Mouse (Mus musculus) limb, embryonic 11.5 days (tissue): ENCODE measurements around the gene Mrpl58. TPM values are rescaled to one million over a fixed set of nuclear protein-coding genes. Genes with fewer than 3 reads are reported as not detected.
A peak's percentile ranks its signal among the peaks of the same experiment; 100 is the strongest.

Experiments
- ATAC-seq: fragments of 200-750 bp; cut with Nextera tagmentation; 2 replicates; pipeline ENCODE4 v1.8.0; 2017; ENCODE audit warnings: low read depth; ENCODE audit not compliant: insufficient number of reproducible peaks, low FRiP score, low TSS enrichment
- DNase-seq: peaks from one replicate; pipeline ENCODE4 v3.0.0-alpha.2; 2015; ENCODE audit warnings: low spot score
- H3K27ac ChIP-seq: fragments of 300-500 bp; sonication (generic); replicated peaks from 2 replicates; pipeline ENCODE4 v1.5.1; 2014; ENCODE audit warnings: low read depth, mild to moderate bottlenecking, low read length
- H3K27me3 ChIP-seq: fragments of 300-500 bp; sonication (generic); 2 replicates; pipeline ENCODE4 v1.6.1; 2014; ENCODE audit warnings: mild to moderate bottlenecking, low read length, mixed read lengths; ENCODE audit not compliant: control insufficient read depth, insufficient read depth
- H3K36me3 ChIP-seq: fragments of 300-500 bp; sonication (generic); 2 replicates; pipeline ENCODE4 v1.6.1; 2014; ENCODE audit warnings: mild to moderate bottlenecking, low read length, moderate library complexity, mixed read lengths; ENCODE audit not compliant: control insufficient read depth, insufficient read depth
- H3K4me1 ChIP-seq: fragments of 300-500 bp; sonication (generic); 2 replicates; pipeline ENCODE4 v1.6.1; 2014; ENCODE audit warnings: low read length, mixed read lengths; ENCODE audit not compliant: control insufficient read depth, insufficient read depth
- H3K4me2 ChIP-seq: fragments of 300-500 bp; sonication (generic); 2 replicates; pipeline ENCODE4 v1.6.1; 2014; ENCODE audit warnings: low read depth, mild to moderate bottlenecking, moderate library complexity; ENCODE audit not compliant: severe bottlenecking
- H3K4me3 ChIP-seq: fragments of 300-500 bp; sonication (generic); 2 replicates; pipeline ENCODE4 v1.5.1; 2014; ENCODE audit warnings: low read depth, low read length
- H3K9ac ChIP-seq: fragments of 300-500 bp; sonication (generic); 2 replicates; pipeline ENCODE4 v1.6.1; 2014; ENCODE audit warnings: mild to moderate bottlenecking, low read length
- H3K9me3 ChIP-seq: fragments of 300-500 bp; sonication (generic); 2 replicates; pipeline ENCODE4 v1.6.1; 2016; ENCODE audit warnings: low read length; ENCODE audit not compliant: control insufficient read depth
- WGBS: fragments of 180-500 bp; shearing (Covaris S2); extraction: QIAGEN DNeasy Blood & Tissue Kit; methylation state at CpG from one replicate; pipeline ENCODE4 v1.1.7; 2014; 5-methylcytosine and 5-hydroxymethylcytosine counted together
- polyA plus RNA-seq: library from polyadenylated mRNA; unstranded; fragments of >200 nt; fragmentation: Nextera tagmentation; extraction: Ambion mirVana; gene quantifications from 2 replicates; pipeline ENCODE4 v1.2.1, GENCODE M21; 2014

The Mrpl58 gene
- polyA plus RNA-seq, 1 experiment from 2014 or later, result 187 TPM

DNA sequence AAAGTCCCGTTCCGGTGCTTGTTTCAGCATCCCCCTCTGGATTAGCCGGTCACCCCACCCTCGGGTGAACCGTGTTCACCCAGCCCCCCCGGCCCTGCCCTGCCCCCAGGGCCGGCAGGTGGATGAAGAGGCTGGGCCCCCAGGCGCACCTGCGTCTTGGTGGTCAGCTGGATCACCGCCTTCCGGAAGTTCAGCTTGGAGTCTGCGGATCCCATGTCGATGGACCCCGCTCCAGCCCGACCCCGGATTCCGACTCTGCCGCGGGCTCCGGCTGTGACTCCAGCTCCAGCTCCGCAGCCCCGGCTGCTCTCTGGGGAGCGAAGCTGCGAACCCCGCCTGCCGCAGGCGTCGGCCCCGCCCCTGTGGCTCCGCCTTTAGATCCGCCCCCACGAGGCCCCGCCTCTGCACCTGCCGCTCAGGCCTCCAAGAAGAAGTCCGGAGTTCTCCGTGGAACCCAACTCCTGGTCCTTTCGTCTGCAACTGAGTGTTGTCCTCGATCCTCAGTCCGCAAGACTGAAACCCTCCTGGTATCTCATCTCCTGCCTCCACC lies 36.1 kb upstream of the Mrpl58 start, which contains the start of gene Hid1:
Gene Hid1, minus strand, starts transcription at position 362 of the 550 bp plus-strand sequence.
- 1% methylated on average over 39 of the region's 39 CpGs for WGBS
- no peaks in the 10 kb centered on the region for H3K9me3 ChIP-seq
- H3K9ac ChIP-seq, result no peak within 1 kb of the TSS
- H3K27ac ChIP-seq, result no peak within 1 kb of the TSS
- peaks cover 11% of the 10 kb centered on the region for H3K4me1 ChIP-seq
- DNase-seq (peak; percentile 73), ATAC-seq (0 out of 2 replicates have a peak, but pooled peaks have one; percentile 32)
- peak within 1 kb of the TSS; percentile 73 for H3K4me2 ChIP-seq
- H3K36me3 ChIP-seq, result no peaks in the 10 kb centered on the region
- H3K4me3 ChIP-seq, result peak within 1 kb of the TSS; percentile 28
- peaks cover 41% of the 10 kb centered on the region for H3K27me3 ChIP-seq

DNA sequence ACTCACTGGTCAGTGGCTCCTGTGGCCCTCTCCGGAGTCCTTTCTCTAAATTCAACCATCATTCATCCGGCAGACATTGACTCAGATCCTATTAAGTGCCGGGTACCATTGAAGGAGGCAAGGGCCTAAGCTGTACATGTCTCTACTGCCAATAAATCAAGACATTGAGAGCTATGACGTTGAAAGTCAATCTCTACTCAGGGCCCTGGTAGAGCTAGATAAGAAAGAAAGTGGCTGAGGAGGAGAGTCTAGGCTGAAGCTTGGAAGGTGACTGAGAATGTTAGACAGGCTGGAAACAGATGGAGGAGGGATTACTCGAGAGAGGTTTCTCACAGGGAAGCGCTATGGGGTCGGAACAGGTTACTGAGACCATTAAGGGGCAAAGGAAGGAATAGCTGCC lies 33.2 kb upstream of the Mrpl58 start:
- no peak for ATAC-seq
- no peak overlapping the region for H3K4me2 ChIP-seq
- no peak overlapping the region for H3K27ac ChIP-seq
- H3K36me3 ChIP-seq, result no peaks in the 10 kb centered on the region
- peaks cover 15% of the 10 kb centered on the region for H3K4me1 ChIP-seq
- H3K9ac ChIP-seq, result no peak overlapping the region
- H3K9me3 ChIP-seq, result no peaks in the 10 kb centered on the region
- no peak overlapping the region for H3K4me3 ChIP-seq
- WGBS, result 52% methylated on average over 7 of the region's 7 CpGs
- DNase-seq, result no peak
- peaks cover 60% of the 10 kb centered on the region for H3K27me3 ChIP-seq

DNA sequence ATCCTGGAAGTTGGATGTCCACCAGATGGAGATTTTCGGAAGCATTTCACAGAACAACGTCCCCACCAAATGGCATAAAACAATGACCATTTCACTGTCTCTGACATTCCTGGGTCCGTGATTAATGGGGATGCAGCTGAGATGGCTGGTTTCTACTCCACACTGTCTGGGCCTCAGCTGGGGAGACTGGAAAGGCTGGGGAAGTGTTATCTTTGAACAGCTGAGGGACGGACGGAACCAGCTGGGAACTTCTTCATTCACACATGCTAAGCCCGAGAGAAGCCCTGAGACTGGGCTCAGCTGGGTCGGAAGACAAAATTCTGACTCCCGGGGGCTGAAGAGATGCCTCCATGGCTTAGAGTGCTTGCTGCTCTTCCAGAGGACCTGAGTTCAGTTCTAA lies 32.2 kb upstream of the Mrpl58 start:
- DNase-seq (no peak), ATAC-seq (no peak)
- H3K4me3 ChIP-seq, result no peak overlapping the region
- no peaks in the 10 kb centered on the region for H3K9me3 ChIP-seq
- H3K9ac ChIP-seq, result no peak overlapping the region
- peaks cover 13% of the 10 kb centered on the region for H3K4me1 ChIP-seq
- H3K27me3 ChIP-seq, result peaks cover 57% of the 10 kb centered on the region
- H3K27ac ChIP-seq, result no peak overlapping the region
- no peak overlapping the region for H3K4me2 ChIP-seq
- H3K36me3 ChIP-seq, result no peaks in the 10 kb centered on the region
- WGBS, result 61% methylated on average over 8 of the region's 8 CpGs

DNA sequence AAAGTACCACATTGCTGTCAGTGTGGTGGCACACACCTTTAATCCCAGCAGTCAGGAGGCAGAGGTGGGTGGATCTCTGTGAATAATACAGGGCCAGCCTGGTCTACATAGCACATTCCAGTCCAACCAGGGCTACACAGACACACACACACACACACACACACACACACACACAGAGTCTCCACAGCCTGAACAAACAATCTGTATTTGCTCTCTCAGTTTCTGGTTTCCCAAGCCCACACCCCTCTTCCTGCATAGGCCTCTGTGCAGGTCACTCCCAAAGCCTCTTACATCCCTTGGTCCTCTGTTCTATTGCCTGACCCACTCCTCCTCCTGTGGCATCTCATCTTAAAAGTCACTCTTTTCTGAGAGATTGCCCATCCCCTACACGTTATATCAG lies 31.5 kb upstream of the Mrpl58 start:
- Histone ChIP-seq H3K4me2 (no peak overlapping the region), H3K4me3 (no peak overlapping the region), H3K4me1 (peaks cover 10% of the 10 kb centered on the region), H3K36me3 (no peaks in the 10 kb centered on the region), H3K27ac (no peak overlapping the region), H3K27me3 (peaks cover 51% of the 10 kb centered on the region), H3K9me3 (no peaks in the 10 kb centered on the region), H3K9ac (no peak overlapping the region)
- no peak for ATAC-seq
- 59% methylated on average over 1 of the region's 1 CpGs for whole genome bisulfite sequencing
- no peak for DNase-seq

DNA sequence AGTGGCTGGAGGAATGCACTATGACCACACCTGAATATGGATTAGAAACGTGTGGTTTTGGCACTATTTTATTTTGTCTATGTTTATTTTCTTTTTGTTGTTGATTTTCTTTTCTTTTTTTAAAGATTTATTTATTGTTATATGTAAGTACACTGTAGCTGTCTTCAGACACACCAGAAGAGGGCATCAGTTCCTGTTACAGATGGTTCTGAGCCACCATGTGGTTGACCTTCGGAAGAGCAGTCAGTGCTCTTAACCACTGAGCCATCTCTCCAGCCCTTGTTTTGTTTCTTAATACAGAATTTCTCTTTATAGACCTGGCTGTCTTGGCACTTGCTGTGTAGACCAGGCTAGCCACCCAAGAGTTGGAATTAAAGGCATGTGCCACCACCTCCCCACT lies 30.8 kb upstream of the Mrpl58 start:
- DNase-seq, result no peak
- ATAC-seq, result no peak
- Histone ChIP-seq H3K9me3 (no peaks in the 10 kb centered on the region), H3K4me1 (peaks cover 5% of the 10 kb centered on the region; the same call in 1 of the 2 replicates), H3K36me3 (no peaks in the 10 kb centered on the region), H3K27me3 (peaks cover 43% of the 10 kb centered on the region), H3K27ac (no peak overlapping the region), H3K9ac (no peak overlapping the region), H3K4me2 (no peak overlapping the region), H3K4me3 (no peak overlapping the region)
- WGBS, result 58% methylated on average over 2 of the region's 2 CpGs

DNA sequence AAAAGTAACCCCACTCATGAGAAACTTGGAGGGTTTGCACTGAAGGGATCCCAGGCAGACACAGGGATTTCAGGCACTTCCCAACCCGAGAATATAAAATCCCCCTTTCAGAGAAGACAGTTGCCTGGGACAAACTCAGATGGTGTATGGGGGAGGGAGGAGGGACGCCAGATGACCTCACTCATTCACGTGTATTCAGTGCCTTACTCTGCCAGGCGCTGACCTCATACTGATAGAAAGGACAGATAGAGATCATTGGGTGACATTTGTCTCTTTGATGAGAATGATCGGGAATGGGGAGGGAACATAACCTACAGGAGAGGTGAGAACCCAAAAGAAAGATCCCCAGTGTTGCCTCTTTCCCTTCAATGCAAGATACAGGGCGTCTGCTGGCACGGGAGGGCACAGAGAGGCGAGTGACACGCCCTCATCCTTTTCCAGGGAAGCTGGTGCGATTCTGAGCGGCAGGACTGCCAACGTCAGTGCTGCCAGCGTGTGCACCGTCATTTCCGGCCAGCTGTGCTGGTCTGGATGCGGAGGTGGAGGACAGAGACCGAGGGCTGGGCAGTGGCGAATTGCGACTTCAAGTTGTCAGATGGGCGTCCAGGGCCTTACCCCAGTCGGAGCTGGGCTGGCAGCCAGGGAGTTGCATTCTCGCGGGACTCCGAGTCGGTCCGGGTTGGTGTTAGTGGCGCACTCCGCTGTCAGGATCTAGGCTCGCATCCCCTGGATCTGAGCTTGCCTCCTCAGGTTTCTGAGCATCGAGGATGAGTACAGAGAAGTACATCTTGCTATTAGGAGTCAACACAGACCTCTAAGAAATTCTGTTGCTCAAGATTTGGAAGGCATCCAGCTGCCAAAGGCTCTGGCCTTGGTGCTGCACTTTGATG lies 29.5 kb upstream of the Mrpl58 start:
- H3K4me1 ChIP-seq, result peaks cover 5% of the 10 kb centered on the region; the same call in 1 of the 2 replicates
- H3K36me3 ChIP-seq, result no peaks in the 10 kb centered on the region
- H3K4me3 ChIP-seq, result peak overlapping the region; percentile 17; the same call in 1 of the 2 replicates
- H3K9me3 ChIP-seq, result no peaks in the 10 kb centered on the region; the same call in 1 of the 2 replicates
- H3K27ac ChIP-seq, result no peak overlapping the region
- ATAC-seq (no peak), DNase-seq (peak; percentile 46)
- peak overlapping the region; percentile 58 for H3K4me2 ChIP-seq
- peak overlapping the region; percentile 23; the same call in 1 of the 2 replicates for H3K9ac ChIP-seq
- peaks cover 34% of the 10 kb centered on the region for H3K27me3 ChIP-seq
- WGBS, result 1% methylated on average over 30 of the region's 30 CpGs

DNA sequence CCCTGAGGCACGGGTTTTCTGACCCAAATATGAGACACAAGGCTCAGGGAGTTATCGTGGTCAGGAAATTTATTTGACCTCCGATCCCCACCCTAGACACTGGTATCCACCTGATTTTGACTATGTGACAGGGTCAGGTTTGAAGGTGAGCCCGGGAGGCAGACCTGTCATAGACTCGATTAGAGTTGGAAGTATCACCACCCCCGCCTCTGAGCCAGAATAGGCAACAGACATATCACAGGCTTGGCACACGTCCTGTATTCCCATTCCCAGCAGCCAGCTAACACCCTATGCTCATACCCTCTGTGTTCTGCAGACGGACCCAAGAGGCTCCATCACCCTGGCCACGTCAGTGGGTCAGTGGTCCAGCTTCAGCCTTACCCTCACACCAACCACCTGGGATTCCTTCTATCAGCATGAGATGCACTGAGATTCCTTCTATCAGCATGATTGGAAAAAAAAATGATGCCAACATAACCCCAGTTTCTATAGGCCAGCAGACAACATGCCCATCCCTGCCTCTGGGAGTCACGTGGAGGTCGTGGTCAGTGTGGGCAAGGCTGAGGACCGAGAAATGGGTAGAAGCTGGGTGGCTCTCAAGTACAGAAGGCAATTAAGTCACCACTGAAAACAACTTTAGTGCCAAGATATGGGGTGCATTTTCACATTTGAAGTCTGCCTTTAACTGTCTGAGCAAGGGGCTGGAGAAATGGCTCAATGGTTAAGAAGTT lies 28.7 kb upstream of the Mrpl58 start:
- Histone ChIP-seq H3K9me3 (no peaks in the 10 kb centered on the region; the same call in 1 of the 2 replicates), H3K27me3 (peaks cover 33% of the 10 kb centered on the region), H3K9ac (no peak overlapping the region), H3K4me3 (no peak overlapping the region), H3K4me1 (peaks cover 5% of the 10 kb centered on the region; the same call in 1 of the 2 replicates), H3K36me3 (no peaks in the 10 kb centered on the region), H3K27ac (no peak overlapping the region), H3K4me2 (no peak overlapping the region; the same call in 1 of the 2 replicates)
- no peak for ATAC-seq
- 63% methylated on average over 12 of the region's 12 CpGs for WGBS
- no peak for DNase-seq

DNA sequence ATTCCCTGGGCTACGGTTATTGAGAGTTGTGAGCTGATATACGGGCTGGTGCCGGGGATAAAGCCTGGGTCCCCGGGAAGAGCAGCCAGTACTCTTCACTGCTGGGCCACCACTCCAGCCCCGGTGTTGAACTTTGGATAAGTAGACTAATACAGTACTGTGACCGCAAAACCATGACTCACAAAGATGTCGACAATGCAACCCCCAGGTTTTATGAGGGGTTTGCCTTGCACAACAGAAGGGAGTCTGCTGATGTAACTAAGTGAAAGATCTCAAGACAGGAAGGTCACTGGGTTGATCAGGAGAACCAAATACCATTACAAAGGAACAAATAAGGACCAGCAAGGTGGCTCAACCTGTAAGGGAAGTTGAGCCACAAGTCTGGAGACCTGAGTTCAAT lies 26.8 kb upstream of the Mrpl58 start:
- peaks cover 27% of the 10 kb centered on the region for H3K27me3 ChIP-seq
- H3K27ac ChIP-seq, result no peak overlapping the region
- DNase-seq (no peak), ATAC-seq (no peak)
- no peak overlapping the region for H3K4me3 ChIP-seq
- H3K9me3 ChIP-seq, result no peaks in the 10 kb centered on the region; the same call in 1 of the 2 replicates
- H3K4me1 ChIP-seq, result peaks cover 10% of the 10 kb centered on the region; the same call in 1 of the 2 replicates
- no peaks in the 10 kb centered on the region for H3K36me3 ChIP-seq
- no peak overlapping the region for H3K4me2 ChIP-seq
- H3K9ac ChIP-seq, result no peak overlapping the region
- WGBS, result 70% methylated on average over 7 of the region's 7 CpGs
